Mouse (Mus musculus): ENCODE measurements around the gene Ncoa5. TPM values are rescaled to one million over a fixed set of nuclear protein-coding genes. Genes with fewer than 3 reads are reported as not detected.

Ncoa5 gene
- polyA plus RNA-seq, 1 experiment: 33.0 TPM

DNA sequence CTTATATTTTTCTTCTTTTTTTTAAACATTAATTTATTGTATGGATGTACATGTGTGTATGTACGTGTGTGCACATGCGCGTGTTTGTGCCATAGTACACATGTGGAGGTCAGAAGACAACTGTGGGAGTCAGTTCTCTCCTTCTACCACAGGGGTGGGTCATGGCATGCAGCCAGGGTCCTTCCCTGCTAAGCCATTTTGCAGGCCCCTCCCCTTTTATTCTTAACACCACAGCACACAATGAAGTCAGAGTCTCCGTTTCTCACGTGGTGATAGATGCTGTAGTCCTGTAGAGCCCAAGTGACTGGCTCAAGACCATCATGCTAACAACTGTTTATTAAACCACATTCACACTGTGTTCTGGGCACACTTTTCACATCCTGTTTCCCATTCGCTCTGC, 48.7 kb downstream of the Ncoa5 start:
- Histone ChIP-seq H3K4me1 (ENCODE audit: control insufficient read depth, insufficient read depth, low read length) (no peaks in the 10 kb centered on the region), H3K4me3 (ENCODE audit: insufficient read depth, low read length) (no peak overlapping the region), H3K27ac (ENCODE audit: insufficient read depth, low read depth, low read length) (no peak overlapping the region)
- no peak for TF ChIP-seq POLR2A (IDR thresholded peaks at IDR 0.05; ENCODE audit: borderline replicate concordance, low read depth, low read length)
- TF ChIP-seq CTCF (IDR thresholded peaks at IDR 0.05; ENCODE audit: low read depth, low read length): no peak

DNA sequence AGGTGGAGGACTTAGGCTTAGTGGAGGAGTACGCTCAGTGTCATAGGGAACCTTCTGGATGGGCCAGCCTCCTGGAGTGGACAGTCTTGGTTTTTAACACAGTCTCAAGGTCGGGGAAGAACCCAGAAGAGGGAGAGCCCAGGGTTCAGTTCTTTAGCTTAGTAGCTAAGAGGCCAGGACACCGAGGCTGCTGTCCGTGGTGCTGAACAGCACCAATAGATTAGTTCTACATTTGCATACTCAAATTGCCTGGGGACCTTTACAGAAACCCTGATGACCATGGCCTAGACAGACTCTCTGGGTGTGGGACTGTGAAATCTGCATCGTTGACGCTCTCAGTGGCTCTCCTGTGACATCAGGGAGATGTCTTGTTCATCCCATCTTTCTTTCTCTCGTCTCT, 54.9 kb downstream of the Ncoa5 start:
- no peak overlapping the region for H3K27ac ChIP-seq (ENCODE audit: insufficient read depth, low read depth, low read length)
- H3K4me3 ChIP-seq (ENCODE audit: insufficient read depth, low read length): no peak overlapping the region
- TF ChIP-seq POLR2A (IDR thresholded peaks at IDR 0.05; ENCODE audit: borderline replicate concordance, low read depth, low read length): no peak
- TF ChIP-seq CTCF (IDR thresholded peaks at IDR 0.05; ENCODE audit: low read depth, low read length): no peak
- no peaks in the 10 kb centered on the region for H3K4me1 ChIP-seq (ENCODE audit: control insufficient read depth, insufficient read depth, low read length)

DNA sequence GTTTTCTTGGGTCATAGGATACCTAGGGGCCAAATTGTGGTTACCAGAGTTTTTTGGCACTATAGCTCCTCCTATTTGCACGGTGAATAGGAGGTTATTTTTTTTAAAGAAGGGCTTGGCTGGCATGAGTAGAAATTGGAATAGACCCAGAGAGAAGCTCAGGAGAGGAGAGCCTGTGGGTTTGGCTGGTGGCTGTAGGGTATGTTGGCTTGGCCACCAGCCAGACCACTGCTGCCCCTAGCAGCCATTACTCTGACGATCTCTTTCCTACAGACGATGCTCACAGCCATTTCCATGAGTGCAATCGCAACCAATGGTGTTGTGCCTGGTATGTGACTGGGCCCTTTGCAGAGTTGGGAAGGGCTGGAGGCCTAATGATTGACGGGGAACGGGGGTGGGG, 59.1 kb downstream of the Ncoa5 start:
- H3K4me3 ChIP-seq (ENCODE audit: insufficient read depth, low read length): no peak overlapping the region
- TF ChIP-seq POLR2A (IDR thresholded peaks at IDR 0.05; ENCODE audit: borderline replicate concordance, low read depth, low read length) (no peak), CTCF (IDR thresholded peaks at IDR 0.05; ENCODE audit: low read depth, low read length) (no peak)
- H3K27ac ChIP-seq (ENCODE audit: insufficient read depth, low read depth, low read length): no peak overlapping the region
- H3K4me1 ChIP-seq (ENCODE audit: control insufficient read depth, insufficient read depth, low read length): peaks cover 6% of the 10 kb centered on the region; the same call in 1 of the 2 replicates

DNA sequence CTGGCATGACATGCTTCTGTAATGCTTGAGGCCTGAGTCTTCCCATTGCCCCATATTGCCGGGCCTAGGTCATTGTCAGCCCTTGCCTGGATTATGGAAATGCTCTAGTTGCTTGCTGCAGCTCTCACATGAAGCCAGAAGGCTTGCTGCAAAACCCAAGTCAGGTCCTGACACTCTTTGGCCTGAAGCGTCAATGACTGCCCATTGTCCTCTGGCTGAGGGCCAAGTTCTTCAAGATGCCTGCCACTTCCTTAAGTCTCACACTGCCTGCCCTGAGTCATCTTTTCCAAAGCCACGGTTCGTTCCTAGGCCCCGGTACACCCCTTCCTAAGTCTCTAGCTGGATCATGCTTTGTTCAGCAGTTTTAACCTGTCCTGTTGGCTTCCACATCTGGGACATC, 62.0 kb downstream of the Ncoa5 start:
- no peak for TF ChIP-seq CTCF (IDR thresholded peaks at IDR 0.05; ENCODE audit: low read depth, low read length)
- no peak for TF ChIP-seq POLR2A (IDR thresholded peaks at IDR 0.05; ENCODE audit: borderline replicate concordance, low read depth, low read length)
- H3K4me1 ChIP-seq (ENCODE audit: control insufficient read depth, insufficient read depth, low read length): peaks cover 6% of the 10 kb centered on the region; the same call in 1 of the 2 replicates
- no peak overlapping the region for H3K4me3 ChIP-seq (ENCODE audit: insufficient read depth, low read length)
- no peak overlapping the region for H3K27ac ChIP-seq (ENCODE audit: insufficient read depth, low read depth, low read length)

DNA sequence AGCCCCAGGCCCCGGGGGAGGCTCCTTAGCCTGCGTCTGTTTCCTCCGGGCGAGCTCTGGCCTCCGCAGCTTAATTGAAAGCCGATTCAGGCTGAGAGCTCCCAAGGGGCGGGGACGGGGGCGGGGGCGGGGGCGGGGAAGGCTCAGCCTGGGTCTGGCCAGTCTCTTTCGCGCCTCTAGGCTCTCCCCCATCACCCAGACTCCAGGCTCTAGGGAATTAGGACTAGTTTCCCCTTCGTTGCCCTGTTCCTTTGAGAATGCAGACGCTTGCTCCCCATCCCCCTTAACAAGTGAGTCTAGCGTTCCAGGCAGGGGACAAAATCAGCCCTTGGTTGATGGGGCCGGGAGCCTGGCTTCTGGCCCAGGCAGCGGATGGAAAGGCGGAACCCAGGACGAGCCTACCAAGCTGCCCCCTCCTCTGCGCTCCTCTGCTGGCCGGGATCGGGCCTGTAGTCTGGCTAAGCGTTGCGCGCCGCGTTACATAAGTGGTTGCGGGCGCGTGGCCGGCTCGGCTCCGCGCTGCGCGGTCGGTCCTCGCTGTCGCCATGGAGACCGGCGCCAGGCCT, 64.0 kb downstream of the Ncoa5 start:
- H3K4me3 ChIP-seq (ENCODE audit: insufficient read depth, low read length): no peak overlapping the region
- no peak overlapping the region for H3K27ac ChIP-seq (ENCODE audit: insufficient read depth, low read depth, low read length)
- TF ChIP-seq CTCF (IDR thresholded peaks at IDR 0.05; ENCODE audit: low read depth, low read length) (no peak), POLR2A (IDR thresholded peaks at IDR 0.05; ENCODE audit: borderline replicate concordance, low read depth, low read length) (no peak)
- H3K4me1 ChIP-seq (ENCODE audit: control insufficient read depth, insufficient read depth, low read length): peaks cover 6% of the 10 kb centered on the region; the same call in 1 of the 2 replicates

DNA sequence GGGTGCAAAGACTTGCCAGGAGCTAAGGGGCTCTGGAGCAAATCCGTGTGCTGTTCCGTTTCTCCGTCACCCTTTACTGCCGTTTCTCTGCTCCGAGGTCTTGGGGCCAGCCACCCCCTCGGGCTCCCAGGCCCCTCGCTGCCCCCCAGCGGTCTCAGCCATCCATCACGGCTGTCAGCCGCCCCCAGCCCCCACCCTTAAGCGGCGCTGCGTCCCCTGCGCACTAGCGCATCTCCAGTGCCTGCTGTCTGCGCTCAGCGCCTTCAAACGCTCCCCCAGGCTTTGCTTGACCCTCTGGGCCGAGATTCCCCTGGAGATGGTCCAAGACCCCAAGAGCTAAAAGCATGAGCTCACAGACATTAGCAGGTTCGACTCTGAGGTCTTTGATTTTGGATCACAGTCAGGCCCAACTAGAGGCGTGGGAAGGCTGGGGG, 65.3 kb downstream of the Ncoa5 start:
- Histone ChIP-seq H3K4me1 (ENCODE audit: control insufficient read depth, insufficient read depth, low read length) (peaks cover 6% of the 10 kb centered on the region; the same call in 1 of the 2 replicates), H3K4me3 (ENCODE audit: insufficient read depth, low read length) (no peak overlapping the region), H3K27ac (ENCODE audit: insufficient read depth, low read depth, low read length) (no peak overlapping the region)
- TF ChIP-seq POLR2A (IDR thresholded peaks at IDR 0.05; ENCODE audit: borderline replicate concordance, low read depth, low read length): no peak
- TF ChIP-seq CTCF (IDR thresholded peaks at IDR 0.05; ENCODE audit: low read depth, low read length): no peak

DNA sequence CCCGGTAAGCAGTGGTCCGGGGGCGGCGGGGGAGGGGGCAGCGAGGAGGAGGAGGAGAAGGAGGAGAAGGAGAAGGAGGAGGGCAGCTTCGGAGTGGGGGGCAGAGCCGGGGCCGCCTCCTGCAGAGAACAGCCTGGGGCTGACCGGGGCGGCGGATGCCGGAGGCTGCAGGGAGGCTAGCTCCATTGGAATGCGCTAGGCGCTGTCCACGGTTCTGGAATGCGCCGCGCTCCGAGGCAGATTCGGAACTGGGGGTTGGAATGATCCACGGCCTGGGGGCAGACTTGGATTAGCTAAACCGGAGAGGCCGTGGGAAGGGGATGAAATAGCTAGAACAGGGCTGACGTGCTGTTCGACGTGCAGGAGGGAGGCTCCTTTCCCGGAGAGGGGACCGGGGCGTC, 66.2 kb downstream of the Ncoa5 start:
- Histone ChIP-seq H3K4me1 (ENCODE audit: control insufficient read depth, insufficient read depth, low read length) (peaks cover 6% of the 10 kb centered on the region; the same call in 1 of the 2 replicates), H3K27ac (ENCODE audit: insufficient read depth, low read depth, low read length) (no peak overlapping the region), H3K4me3 (ENCODE audit: insufficient read depth, low read length) (no peak overlapping the region)
- TF ChIP-seq CTCF (IDR thresholded peaks at IDR 0.05; ENCODE audit: low read depth, low read length) (no peak), POLR2A (IDR thresholded peaks at IDR 0.05; ENCODE audit: borderline replicate concordance, low read depth, low read length) (no peak)

DNA sequence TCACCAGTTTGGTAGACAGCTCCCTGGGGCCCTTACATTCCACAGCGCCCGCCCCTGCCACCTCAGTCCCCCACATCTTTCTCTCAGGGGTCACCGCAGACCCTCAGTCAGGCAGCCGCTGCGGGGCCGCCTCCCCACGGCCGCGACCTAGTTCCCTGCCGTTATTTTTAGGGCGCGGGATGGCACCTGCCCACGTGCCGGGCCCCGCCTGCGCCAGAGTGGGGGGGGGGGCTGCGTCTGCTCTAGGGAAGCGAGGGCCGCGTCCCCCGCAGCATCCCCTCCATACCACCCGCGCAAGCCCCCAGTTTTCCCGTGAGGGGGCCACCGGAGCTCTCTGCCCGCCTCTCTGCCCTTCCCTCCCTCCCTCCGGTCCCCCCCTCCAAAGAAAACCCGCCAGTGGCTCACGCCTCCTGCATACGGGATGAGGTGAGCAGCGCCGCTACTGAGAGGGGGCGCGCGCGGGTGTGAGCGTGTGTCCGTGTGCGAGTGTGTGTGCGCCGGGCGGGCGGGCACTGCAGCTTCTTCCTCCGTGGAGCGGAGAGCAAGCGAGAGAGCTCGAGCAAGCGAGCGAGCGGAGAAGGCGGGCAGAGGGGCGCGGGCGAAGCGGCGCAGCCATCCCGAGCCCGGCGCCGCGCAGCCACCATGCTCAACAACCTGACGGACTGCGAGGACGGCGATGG, 66.8 kb downstream of the Ncoa5 start:
- TF ChIP-seq CTCF (IDR thresholded peaks at IDR 0.05; ENCODE audit: low read depth, low read length) (no peak), POLR2A (IDR thresholded peaks at IDR 0.05; ENCODE audit: borderline replicate concordance, low read depth, low read length) (no peak)
- H3K4me3 ChIP-seq (ENCODE audit: insufficient read depth, low read length): no peak overlapping the region
- no peak overlapping the region for H3K27ac ChIP-seq (ENCODE audit: insufficient read depth, low read depth, low read length)
- peaks cover 3% of the 10 kb centered on the region; the same call in 1 of the 2 replicates for H3K4me1 ChIP-seq (ENCODE audit: control insufficient read depth, insufficient read depth, low read length)

DNA sequence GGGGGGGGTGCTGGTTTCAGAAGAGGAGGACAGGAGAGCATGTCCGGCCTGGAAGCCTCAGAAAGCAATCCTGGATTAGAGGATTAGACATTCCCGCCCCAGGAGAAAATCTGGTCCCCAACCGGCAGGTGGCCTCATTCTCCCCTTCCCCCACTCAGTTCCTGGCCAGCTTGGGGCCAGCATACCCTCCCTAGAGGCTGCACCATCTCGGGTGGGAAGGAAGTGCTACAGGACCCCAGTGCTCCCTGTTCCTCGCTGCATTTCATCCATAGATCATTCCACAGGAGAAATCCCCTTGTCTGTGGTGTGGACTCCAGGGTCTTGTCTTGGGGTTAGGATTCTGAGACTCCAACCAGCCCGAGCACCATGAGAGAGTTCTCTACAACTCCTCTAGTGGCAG, 67.5 kb downstream of the Ncoa5 start:
- no peak overlapping the region for H3K27ac ChIP-seq (ENCODE audit: insufficient read depth, low read depth, low read length)
- TF ChIP-seq POLR2A (IDR thresholded peaks at IDR 0.05; ENCODE audit: borderline replicate concordance, low read depth, low read length) (no peak), CTCF (IDR thresholded peaks at IDR 0.05; ENCODE audit: low read depth, low read length) (no peak)
- H3K4me3 ChIP-seq (ENCODE audit: insufficient read depth, low read length): no peak overlapping the region
- no peaks in the 10 kb centered on the region for H3K4me1 ChIP-seq (ENCODE audit: control insufficient read depth, insufficient read depth, low read length)

DNA sequence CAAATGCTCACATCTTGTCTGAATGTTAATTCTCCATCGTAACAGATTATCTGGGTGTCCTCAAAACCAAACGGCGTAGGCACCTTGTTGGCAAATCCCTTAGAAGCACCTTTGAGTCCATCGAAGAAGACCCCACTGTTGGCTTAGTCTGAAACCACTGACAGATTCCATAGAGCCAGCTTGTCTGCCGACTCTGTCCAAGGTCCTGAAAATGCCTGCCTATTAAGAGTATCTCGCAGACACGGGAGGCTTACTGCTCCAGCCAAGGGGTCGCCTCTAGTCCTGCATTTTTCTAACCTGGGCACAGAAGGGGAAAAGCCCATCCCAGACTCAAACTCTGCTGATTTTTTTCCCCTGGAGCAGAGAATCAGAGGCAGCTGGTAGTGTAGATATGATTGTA, 68.3 kb downstream of the Ncoa5 start:
- no peak for TF ChIP-seq POLR2A (IDR thresholded peaks at IDR 0.05; ENCODE audit: borderline replicate concordance, low read depth, low read length)
- TF ChIP-seq CTCF (IDR thresholded peaks at IDR 0.05; ENCODE audit: low read depth, low read length): no peak
- Histone ChIP-seq H3K4me3 (ENCODE audit: insufficient read depth, low read length) (no peak overlapping the region), H3K4me1 (ENCODE audit: control insufficient read depth, insufficient read depth, low read length) (no peaks in the 10 kb centered on the region), H3K27ac (ENCODE audit: insufficient read depth, low read depth, low read length) (no peak overlapping the region)
